Mouse (Mus musculus) C2C12 (cell line): ENCODE results near the gene Isg20.

Experiments
- MYOD1 ChIP-seq: IDR thresholded peaks from one replicate; pipeline ENCODE4 v1.6.1; 2011; ENCODE audit warnings: low read depth; ENCODE audit not compliant: control insufficient read depth, insufficient read length
- USF1 ChIP-seq: IDR thresholded peaks from one replicate; pipeline ENCODE4 v1.6.1; 2011; ENCODE audit warnings: low read depth, mild to moderate bottlenecking, control low read depth, moderate library complexity

DNA sequence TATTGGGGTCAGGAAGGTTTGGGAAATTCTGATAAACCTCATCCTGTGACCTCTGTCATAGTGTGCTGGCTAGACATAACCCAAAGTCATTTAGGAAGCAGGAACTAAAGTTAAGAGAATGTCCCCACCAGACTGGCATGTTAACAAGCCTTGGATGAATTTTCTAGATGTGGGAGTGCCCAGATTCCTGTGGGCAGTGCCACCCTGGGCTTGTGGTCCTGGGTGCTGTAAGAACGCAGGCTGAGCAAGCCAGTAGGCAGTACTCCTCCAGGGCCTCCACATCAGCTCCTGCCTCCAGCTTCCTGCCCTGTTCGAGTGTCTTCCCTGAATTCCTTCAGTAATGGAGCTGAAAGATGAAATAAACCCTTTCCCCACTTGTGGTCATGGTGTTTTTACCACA lies 9.0 kb upstream of the Isg20 start:
- TF ChIP-seq USF1 (no peak), MYOD1 (no peak)
